Mouse (Mus musculus): ENCODE data around the gene Xrn2. TPM values are rescaled to one million over a fixed set of nuclear protein-coding genes. Genes with fewer than 3 reads are reported as not detected.
A peak's percentile ranks its signal among the peaks of the same experiment; 100 is the strongest.
"Not testable (repeated sequence)": the region's sequence is repeated elsewhere in the genome, so short reads cannot be mapped to it uniquely, and the experiment has no call there.

Gene Xrn2
- total RNA-seq, 2 experiments from 2014 or later, result 39.5 to 44.2 TPM

DNA sequence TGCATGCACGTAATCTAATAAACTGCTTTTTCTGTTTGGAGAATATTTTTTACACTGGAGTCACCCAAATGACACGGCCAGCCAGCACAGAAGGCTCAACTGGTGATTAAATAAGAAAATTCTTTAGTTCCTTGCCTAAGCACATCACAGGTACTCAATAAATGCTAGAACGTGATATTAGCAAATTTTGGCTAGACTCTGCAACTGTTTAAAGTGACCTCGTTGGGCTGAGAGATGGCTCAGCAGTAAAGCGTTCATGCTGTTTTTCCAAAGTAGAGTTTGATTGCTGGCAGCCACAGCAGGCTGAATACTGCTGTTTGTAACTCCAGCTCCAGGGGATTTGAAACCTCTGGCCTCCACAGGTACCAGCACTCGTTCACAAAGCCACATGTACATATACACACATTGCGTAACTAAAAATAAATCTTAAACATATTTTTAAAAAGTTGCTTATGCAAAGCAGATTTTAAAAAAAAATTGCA is 614 bp upstream of the Xrn2 start:
- intact Hi-C loops (cut with DNase I), result no loop called here
- H3K27ac ChIP-seq, result peak overlapping the region; percentile 97
- DNase-seq (ENCODE audit: extremely low spot score in 1 of 2, low spot score in 2 of 2), result no peak
- TF ChIP-seq CTCF (IDR thresholded peaks at IDR 0.05), result no peak
- peak overlapping the region; percentile 62 for H3K4me3 ChIP-seq

DNA sequence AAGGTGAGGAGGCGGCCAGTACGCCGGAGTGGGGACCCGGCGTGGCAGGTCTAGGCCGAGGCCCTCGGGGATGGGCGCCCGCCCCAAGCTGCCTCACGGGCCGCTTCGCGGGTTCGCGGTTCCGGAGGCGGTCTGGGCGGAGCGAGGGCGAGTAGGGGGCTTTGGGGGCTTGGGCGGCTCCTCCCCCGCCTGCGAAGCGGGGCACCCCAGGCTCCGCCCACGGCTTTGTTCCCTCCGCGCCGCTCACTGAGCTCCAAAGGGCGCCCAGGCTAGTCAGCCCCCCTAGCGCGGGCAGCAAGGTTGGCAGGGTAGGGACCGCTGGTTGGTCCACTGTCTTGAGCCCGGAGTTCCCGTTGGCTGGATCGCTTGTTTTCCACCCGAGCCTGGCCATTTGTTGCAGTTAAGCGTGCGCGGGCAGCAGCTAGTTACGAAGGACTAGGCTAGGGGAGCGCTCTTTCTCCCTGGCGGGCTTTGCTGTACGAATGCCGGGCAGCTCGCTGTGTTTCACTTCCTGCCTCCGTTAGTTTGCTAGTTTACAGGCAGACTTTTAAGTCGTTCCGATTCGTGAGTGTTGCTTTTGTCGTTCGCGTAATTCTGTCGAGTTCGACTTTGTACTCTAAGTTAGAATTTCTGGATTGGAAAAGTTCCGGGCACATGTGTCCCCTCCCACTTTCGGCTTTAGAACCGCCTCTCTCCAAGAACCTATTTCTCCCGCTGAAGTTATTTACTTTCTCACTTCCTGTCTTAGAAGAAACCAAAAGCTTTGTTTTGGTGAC is 586 bp downstream of the Xrn2 start:
- Histone ChIP-seq H3K27ac (peak overlapping the region; percentile 97), H3K4me3 (peak overlapping the region; percentile 62)
- TF ChIP-seq CTCF (IDR thresholded peaks at IDR 0.05), result no peak; the same call in 1 of the 2 replicates
- peak in 1 of 2 experiments; percentile 63 for DNase-seq (ENCODE audit: extremely low spot score in 1 of 2, low spot score in 2 of 2)
- intact Hi-C loops (cut with DNase I), result no loop called here

DNA sequence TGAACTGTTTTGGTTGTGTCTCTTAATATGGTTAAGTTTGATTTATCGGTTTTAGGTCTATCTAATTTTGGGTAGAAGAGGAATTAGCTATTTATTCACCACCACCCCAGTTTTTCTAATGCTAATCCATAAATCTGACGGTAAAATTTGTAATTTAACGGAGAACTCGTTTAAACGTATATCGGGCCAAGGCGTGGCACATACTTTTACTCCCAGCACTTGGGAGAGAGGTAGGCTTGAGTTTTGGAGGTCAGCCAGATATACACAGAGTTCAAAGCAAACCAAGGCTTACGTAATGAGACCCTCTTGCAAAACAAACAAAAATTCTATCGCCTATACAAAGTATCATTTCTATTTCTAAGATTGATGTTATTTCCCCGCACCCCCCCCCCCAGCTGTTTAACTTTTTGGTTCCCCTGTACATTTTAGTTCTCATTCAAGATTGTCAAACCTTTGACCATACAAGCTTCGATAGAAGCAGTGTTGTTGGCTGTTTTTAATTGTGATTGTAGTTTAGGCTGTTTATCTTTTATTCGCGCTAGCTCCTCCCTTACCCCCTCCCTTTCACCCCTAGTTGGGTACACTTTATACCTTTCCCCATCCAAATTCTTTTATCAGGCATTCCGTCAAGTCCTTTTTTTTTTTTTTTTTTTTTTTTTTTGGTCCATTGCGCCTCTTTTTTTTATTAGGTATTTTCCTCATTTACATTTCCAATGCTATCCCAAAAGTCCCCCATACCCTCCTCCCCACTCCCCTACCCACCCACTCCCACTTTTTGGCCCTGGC is 1.5 kb downstream of the Xrn2 start:
- TF ChIP-seq CTCF (IDR thresholded peaks at IDR 0.05), result no peak
- Histone ChIP-seq H3K4me3 (peak overlapping the region; percentile 62), H3K27ac (no peak overlapping the region)
- intact Hi-C loops (cut with DNase I), result no loop called here
- DNase-seq (ENCODE audit: extremely low spot score in 1 of 2, low spot score in 2 of 2), result no peak

DNA sequence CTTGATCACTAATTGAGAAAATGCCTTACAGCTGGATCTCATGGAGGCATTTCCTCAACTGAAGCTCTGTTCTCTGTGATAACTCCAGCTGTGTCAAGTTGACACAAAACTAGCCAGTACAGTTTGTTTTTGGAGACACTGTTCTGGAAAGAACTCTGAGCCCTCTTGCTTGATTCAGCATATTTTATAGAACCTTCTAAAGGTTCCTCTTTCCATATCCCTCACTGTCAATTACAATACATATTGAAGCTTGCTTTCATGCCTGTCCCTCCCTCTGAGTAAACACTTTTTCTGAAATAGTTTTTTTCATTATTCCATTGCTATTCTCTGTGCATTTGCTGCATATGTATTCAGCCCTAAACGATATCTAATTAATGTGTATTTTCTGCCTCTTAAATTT is 9.2 kb downstream of the Xrn2 start:
- DNase-seq (ENCODE audit: extremely low spot score in 1 of 2, low spot score in 2 of 2); intact Hi-C loops (cut with DNase I); H3K4me3 ChIP-seq; H3K27ac ChIP-seq: not testable (repeated sequence)

DNA sequence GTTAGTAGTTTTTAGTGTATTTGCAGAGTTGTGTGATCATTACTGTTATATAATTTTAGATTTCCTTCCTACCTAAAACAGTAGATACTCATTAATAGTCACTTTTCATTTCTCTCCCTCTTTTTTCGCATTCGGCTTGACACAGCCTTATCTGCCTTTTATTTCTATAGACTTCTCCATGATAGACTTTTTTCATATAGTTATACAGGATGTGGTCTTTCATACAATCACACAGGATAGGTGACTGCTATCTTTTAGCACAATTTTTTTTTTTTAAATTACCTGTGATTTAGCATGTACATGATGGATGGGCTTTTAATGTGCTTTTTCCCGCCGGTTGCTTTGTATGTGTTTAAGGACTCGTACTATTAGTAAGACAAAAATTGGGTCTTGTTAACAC is 10.3 kb downstream of the Xrn2 start:
- no peak for TF ChIP-seq CTCF (IDR thresholded peaks at IDR 0.05)
- Histone ChIP-seq H3K27ac (no peak overlapping the region), H3K4me3 (no peak overlapping the region)
- intact Hi-C loops (cut with DNase I), result no loop called here
- DNase-seq (ENCODE audit: extremely low spot score in 1 of 2, low spot score in 2 of 2), result no peak

DNA sequence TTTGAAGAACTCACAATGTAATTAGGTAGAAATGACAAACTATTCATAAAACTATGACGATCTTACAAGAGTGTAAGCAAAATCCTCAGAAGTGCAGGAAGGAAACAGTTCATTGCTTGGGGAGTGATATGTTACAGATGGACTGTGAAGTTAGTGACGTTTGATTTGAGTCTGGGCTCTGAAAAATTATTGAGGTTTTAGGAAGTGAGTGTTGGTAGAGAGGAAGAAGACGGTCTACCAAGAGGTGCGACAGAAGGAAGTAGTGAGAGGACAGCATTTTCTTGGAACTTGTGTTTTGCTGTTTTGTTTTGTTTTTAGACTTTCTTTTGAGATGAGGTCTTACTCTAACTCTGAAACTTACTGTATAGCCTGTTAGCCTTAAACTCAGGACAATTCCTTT is 10.8 kb downstream of the Xrn2 start:
- no peak for DNase-seq (ENCODE audit: extremely low spot score in 1 of 2, low spot score in 2 of 2)
- Histone ChIP-seq H3K27ac (no peak overlapping the region), H3K4me3 (no peak overlapping the region)
- no peak for TF ChIP-seq CTCF (IDR thresholded peaks at IDR 0.05)
- intact Hi-C loops (cut with DNase I), result no loop called here

DNA sequence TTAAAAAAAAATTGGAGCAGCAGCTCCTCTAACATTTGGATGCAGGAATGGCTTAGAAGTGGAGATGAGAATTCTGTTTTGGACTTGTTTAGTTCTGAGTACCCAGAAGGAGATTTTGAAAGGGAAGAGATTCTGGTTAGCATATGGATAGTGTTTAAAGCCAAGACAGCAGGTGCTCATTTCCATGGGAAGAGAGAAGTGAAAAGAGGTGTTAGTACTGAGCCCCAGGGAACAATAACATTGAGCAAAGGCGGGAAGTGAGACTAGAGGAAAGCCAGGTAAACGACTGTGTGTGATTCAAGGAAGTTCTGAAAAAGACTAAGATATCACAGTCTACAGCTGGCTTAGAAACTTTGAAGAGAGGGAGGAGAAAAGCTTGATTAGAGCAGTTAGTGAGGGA is 20.3 kb downstream of the Xrn2 start:
- no peak for TF ChIP-seq CTCF (IDR thresholded peaks at IDR 0.05)
- intact Hi-C loops (cut with DNase I), result no loop called here
- no peak for DNase-seq (ENCODE audit: extremely low spot score in 1 of 2, low spot score in 2 of 2)
- H3K27ac ChIP-seq, result no peak overlapping the region
- H3K4me3 ChIP-seq, result no peak overlapping the region

DNA sequence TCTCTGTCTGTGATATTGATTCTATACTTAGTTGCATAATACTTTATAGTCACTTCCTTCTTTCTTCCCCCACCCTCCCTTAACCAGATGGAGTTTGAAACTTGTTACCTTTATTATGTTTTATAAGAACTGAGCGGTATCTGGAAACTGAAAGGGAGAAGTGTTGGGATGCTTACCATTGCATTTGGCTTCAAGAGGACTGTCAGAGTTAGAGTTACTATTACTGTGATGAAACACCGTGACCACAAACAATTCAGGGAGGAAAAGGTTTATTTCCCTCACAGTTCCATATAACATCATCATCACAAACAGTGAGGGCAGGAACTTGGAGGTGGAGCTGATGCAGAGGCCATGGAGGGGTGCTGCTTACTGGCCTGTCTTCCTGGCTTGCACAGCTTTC is 23.1 kb downstream of the Xrn2 start:
- intact Hi-C loops (cut with DNase I), result no loop called here
- DNase-seq (ENCODE audit: extremely low spot score in 1 of 2, low spot score in 2 of 2), result no peak
- no peak for TF ChIP-seq CTCF (IDR thresholded peaks at IDR 0.05)
- Histone ChIP-seq H3K27ac (no peak overlapping the region), H3K4me3 (no peak overlapping the region)

DNA sequence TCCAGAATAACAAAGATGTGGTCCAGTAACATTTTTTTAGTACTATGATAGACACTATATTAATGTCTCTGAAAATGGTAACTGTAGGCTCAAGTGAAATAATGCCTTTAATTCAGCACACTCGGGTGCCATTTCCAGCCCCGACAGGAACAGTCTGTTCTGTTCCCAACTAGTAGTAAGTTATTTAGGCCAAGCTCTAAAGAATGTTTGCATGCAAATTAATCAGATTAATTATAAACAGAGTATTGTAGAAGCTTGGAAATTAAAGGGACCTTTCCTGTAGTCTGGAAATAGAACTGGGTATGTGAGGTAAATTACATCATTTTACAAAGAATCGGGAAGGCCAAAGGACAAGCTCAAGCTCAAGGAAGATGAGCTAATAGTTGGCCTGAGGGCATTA is 34.3 kb downstream of the Xrn2 start:
- Histone ChIP-seq H3K4me3 (no peak overlapping the region), H3K27ac (no peak overlapping the region)
- TF ChIP-seq CTCF (IDR thresholded peaks at IDR 0.05), result no peak
- intact Hi-C loops (cut with DNase I), result loop anchor here (10.0 kb wide), 1 partner anchor 1112 kb away; the partner anchor contains the start of genes Cfap61 and Crnkl1
- DNase-seq (ENCODE audit: extremely low spot score in 1 of 2, low spot score in 2 of 2), result no peak

DNA sequence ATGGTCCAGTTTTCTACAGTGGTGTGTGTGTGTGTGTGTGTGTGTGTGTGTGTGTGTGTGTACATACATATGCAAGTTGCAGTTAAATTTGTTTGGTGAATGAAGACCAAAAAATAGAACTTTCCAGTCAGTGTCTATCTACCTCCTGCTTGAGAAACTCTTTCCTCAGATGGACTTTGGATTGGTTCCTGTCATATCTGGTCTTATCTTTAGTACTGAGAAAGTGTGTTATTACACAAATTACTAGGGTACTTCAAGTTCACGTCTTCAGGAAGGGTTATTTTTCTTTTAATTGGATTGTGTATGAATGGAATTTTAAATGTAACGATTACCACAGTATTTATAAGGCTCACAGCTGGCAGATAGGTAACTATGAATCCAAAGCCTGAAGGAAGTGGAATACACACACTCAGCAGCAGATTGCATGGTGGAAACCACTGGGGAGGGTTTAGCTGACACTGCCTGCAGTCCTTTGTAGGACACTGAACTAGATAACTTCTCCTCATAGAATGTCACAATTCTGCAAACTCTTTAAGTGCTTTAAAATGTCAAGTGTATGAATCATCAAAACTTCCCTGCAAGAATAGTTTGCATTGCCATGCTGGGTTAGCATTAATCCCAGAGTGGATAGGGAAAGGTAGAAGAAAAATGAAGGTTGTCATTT is 40.6 kb downstream of the Xrn2 start:
- no peak overlapping the region for H3K4me3 ChIP-seq
- no peak overlapping the region for H3K27ac ChIP-seq
- intact Hi-C loops (cut with DNase I), result no loop called here
- TF ChIP-seq CTCF (IDR thresholded peaks at IDR 0.05), result no peak
- DNase-seq (ENCODE audit: extremely low spot score in 1 of 2, low spot score in 2 of 2), result no peak

DNA sequence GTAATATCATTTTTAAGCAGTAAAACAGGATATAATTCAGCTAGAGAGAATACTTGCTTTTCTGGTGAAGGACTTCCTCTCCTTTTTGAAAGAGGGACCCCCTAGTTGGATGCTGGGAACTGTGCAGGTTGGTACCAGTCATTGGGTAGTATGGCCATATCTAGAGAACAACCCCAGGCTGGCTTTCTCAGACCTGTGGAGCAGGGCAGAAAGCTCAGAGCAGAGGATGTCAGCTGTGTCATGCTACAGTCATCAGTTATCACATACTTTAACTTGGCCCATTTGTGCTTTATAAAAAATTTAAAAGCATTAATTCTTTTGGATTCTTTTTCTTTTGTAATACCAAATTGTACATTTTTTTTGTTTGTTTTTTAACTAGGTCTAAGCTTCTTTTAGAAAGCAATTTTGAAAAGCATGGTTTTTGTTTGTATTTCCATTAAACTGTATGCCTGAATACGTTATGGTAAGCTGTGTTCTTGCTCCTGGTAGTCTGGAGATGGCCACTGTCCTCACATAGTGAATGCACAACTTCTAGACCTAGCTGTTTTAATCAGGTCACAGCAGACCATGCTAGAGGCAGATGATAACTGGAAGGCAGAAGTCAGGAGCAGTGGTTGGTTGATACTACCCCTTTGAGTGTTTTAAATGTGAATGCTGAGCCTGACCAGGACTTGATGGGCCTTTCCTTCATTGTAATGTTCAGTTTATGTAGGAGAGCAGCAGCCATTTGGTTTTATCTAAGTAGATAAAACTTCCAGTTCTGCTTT is 54.9 kb downstream of the Xrn2 start:
- H3K27ac ChIP-seq, result no peak overlapping the region
- intact Hi-C loops (cut with DNase I), result loop anchor here (5.0 kb wide), 1 partner anchor 110 kb away; no protein-coding TSS in a partner anchor
- no peak overlapping the region for H3K4me3 ChIP-seq
- no peak for DNase-seq (ENCODE audit: extremely low spot score in 1 of 2, low spot score in 2 of 2)
- TF ChIP-seq CTCF (IDR thresholded peaks at IDR 0.05), result no peak

Data from left cerebral cortex, adult 2 months (tissue).